Mouse (Mus musculus): ENCODE measurements around the gene Pecr. TPM values are rescaled to one million over a fixed set of nuclear protein-coding genes. Genes with fewer than 3 reads are reported as not detected.
A peak's percentile ranks its signal among the peaks of the same experiment; 100 is the strongest.
"Not testable (repeated sequence)": the region's sequence is repeated elsewhere in the genome, so short reads cannot be mapped to it uniquely, and the experiment has no call there.

Gene Pecr
- polyA plus RNA-seq, 1 experiment from 2014 or later: 28.6 TPM

DNA sequence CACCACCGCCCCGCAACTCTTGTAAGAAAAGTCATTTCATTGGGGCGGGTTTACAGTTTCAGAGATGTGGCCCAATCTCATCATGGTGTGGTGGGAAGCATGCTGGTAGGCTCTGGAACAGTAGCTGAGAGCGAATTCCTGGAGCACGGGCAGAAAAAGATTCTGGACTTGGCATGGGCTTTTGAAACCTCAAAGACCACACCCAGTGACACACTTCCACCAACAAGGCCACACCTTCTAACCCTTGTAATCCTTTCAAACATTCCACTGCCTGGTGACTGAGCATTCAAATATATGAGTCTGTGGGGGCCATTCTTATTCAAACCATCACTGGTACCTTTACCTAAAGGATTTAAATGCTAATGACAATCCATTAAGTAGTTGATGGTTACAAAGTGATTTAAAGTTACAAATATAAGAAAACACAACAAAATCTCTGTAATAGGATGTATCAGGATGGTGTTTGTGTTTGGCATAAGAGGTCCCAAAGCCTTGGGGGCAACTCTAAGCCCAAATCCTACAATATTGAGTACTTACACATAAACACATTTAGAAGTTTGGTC, 41.5 kb downstream of the Pecr start:
- H3K4me1 ChIP-seq: peaks cover 6% of the 10 kb centered on the region
- no peaks in the 10 kb centered on the region for H3K27me3 ChIP-seq (ENCODE audit: insufficient read depth, poor library complexity, severe bottlenecking)
- H3K9me3 ChIP-seq: no peaks in the 10 kb centered on the region
- no peak overlapping the region for H3K27ac ChIP-seq
- H3K36me3 ChIP-seq: no peaks in the 10 kb centered on the region
- 85% methylated on average over 5 of the region's 5 CpGs for WGBS
- no peak for DNase-seq (ENCODE audit: low spot score)
- no peak overlapping the region for H3K4me3 ChIP-seq

DNA sequence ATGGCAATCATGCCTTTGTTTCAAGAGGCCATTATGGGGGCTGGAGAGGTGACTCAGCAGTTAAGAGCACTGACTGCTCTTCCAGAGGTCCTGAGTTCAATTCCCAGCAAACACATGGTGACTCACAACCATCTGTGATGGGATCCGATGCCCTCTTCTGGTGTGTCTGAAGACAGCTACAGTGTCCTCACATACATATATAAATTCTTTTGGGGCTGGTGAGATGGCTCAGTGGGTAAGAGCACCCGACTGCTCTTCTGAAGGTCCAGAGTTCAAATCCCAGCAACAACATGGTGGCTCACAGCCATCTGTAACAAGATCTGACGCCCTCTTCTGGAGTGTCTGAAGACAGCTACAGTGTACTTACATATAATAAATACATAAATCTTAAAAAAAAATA, 45.0 kb downstream of the Pecr start:
- not testable (repeated sequence) for H3K4me1 ChIP-seq; H3K9me3 ChIP-seq; H3K27ac ChIP-seq; DNase-seq (ENCODE audit: low spot score); H3K4me3 ChIP-seq; H3K36me3 ChIP-seq
- H3K27me3 ChIP-seq (ENCODE audit: insufficient read depth, poor library complexity, severe bottlenecking): peaks cover 13% of the 10 kb centered on the region
- 72% methylated on average over 3 of the region's 3 CpGs for WGBS

DNA sequence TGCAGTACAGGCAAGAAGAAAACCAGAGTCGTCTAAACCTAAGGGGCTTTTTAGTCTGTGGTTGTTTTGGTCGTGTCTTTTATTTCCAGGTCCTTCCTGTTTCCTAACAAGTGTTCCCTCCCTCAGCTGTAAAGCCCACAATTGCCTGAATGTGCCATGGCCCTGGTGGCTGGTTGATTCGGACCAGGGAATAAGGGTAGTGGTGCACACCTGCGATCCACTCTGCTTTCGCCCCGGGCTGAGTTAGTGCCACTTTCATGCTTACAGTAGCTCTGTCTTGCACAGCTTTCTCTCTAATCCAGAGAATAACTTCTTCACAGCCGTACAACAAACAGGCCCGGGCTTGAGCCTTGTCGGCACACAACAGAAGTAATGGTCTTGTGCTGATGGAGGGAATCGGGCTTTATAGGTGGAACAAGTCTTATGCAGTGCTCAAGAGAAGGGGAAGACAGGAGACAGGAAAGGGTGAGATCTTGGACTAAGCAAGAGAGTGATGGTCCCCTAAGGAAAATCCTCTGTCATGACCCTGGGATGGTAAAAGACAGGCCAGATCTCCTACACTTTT, 46.0 kb downstream of the Pecr start:
- no peak overlapping the region for H3K4me3 ChIP-seq
- no peak overlapping the region for H3K27ac ChIP-seq
- 63% methylated on average over 10 of the region's 10 CpGs for WGBS
- no peaks in the 10 kb centered on the region for H3K9me3 ChIP-seq
- H3K36me3 ChIP-seq: no peaks in the 10 kb centered on the region
- H3K4me1 ChIP-seq: peaks cover 6% of the 10 kb centered on the region
- no peak for DNase-seq (ENCODE audit: low spot score)
- peaks cover 23% of the 10 kb centered on the region for H3K27me3 ChIP-seq (ENCODE audit: insufficient read depth, poor library complexity, severe bottlenecking)

DNA sequence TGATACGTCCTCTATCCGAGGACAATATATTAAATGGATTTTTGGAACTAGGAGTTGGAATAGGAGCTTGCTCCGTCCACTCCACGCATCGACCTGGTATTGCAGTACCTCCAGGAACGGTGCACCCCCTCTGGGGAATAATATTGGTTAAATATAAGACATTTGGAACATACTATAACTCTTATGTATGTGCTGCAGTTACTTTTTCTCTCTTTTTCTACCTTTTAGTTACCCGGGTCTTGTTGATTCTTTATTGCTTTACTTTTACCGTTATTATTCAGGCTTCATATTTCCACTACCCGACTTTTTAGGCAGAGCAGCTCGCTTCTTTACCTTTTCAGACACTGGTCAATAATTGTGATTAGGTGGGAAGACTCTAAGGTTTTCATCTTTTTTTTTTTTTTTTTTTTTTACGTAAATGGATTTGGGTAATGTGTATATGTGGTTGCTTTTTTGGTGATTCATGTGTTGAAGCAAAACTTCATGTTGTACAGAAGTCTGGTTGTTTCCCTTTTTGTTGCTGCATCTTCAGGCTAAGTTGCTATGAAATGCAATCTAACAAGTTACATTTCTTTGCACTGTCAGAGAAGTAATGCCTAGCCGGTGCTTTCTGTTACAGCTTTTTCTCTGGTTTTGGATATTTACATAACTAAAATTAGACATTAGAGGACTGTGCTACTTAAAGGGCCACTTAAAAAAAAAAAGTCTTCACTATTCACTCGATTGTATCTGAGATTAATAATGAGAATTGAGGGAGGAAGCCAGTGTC, 46.9 kb downstream of the Pecr start:
- DNase-seq (ENCODE audit: low spot score): no peak
- Histone ChIP-seq H3K4me3 (0 out of 2 replicates have a peak overlapping the region, but pooled peaks have one; percentile 18), H3K27me3 (ENCODE audit: insufficient read depth, poor library complexity, severe bottlenecking) (peaks cover 24% of the 10 kb centered on the region), H3K27ac (no peak overlapping the region), H3K9me3 (no peaks in the 10 kb centered on the region), H3K4me1 (peaks cover 6% of the 10 kb centered on the region), H3K36me3 (no peaks in the 10 kb centered on the region)
- 7% methylated on average over 13 of the region's 13 CpGs for WGBS

DNA sequence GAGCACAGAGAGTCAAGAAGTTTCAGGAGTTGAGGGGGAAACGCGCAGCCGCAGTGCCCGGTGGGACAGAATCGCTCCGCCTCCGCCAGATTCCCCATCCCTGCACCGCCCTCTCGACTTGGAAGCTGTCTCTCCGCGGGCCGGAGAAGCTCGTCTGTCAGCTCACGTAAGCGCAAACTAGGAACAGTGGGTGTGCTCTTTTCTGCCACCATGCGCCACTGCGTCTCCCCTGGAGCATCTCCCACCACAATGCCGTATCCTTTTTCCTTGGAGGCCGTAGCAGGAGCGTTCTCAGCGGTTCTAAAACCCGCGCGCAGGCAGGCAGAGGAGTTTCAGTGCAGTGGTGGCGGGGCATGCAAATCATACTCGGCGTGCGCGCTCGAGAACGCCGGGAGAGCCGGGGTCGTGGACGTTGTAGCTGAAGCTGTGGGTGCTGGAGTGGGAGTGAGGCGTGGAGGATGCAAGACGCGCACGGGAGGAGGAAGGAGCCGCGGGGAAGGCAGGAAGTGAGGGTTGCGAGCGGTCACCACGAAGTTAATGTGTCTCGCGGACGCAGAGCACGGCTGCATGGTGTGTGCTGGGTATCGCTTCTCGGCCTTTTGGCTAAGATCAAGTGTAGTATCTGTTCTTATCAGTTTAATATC, 47.6 kb downstream of the Pecr start:
- Histone ChIP-seq H3K4me3 (peak overlapping the region; percentile 69), H3K27ac (peak overlapping the region; percentile 87), H3K27me3 (ENCODE audit: insufficient read depth, poor library complexity, severe bottlenecking) (peaks cover 24% of the 10 kb centered on the region)
- under 1% methylated on average over 38 of the region's 50 CpGs for WGBS
- not testable (repeated sequence) for H3K9me3 ChIP-seq, H3K36me3 ChIP-seq, H3K4me1 ChIP-seq
- DNase-seq (ENCODE audit: low spot score): peak; percentile 88

DNA sequence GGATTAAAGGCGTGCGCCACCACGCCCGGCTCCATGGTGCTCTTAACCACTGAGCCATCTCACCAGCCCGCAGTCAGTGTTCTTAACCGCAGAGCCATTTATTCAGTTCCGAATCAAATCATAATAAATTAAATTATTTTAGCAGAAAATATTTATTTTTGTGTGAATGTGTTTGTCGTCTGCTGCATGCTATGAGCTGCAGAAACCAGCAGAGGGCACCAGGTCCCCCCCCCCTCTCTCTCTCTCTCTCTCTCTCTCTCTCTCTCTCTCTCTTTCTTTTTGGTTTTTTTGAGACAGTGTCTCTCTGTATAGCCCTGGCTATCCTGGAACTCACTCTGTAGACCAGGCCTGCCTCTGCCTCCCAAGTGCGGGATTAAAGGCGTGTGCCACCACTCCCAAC, 51.5 kb downstream of the Pecr start:
- H3K27ac ChIP-seq; H3K36me3 ChIP-seq; H3K4me3 ChIP-seq; H3K9me3 ChIP-seq; DNase-seq (ENCODE audit: low spot score); H3K4me1 ChIP-seq: not testable (repeated sequence)
- 71% methylated on average over 10 of the region's 10 CpGs for WGBS
- H3K27me3 ChIP-seq (ENCODE audit: insufficient read depth, poor library complexity, severe bottlenecking): peaks cover 24% of the 10 kb centered on the region

DNA sequence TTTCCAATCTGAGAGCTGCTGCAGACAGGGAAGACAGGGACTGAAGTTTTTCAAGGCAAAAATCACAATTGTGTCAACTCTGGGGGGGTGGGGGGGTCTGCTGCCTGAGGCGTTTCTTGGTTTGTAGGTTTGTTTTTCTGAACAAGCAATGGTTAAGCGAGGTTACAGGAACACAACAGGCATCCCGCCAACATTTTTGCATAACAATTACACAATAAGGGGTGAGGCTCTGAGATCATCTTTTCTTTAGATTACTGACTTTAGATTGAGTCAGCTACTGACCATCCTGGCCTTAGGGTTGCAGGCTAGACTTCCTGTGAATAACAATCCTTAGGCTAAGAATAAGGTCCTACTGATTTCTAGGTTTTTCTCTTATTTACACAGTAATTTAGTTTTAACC, 55.1 kb downstream of the Pecr start:
- peaks cover 23% of the 10 kb centered on the region for H3K27me3 ChIP-seq (ENCODE audit: insufficient read depth, poor library complexity, severe bottlenecking)
- H3K9me3 ChIP-seq: no peaks in the 10 kb centered on the region
- WGBS: 29% methylated on average over 3 of the region's 3 CpGs
- no peaks in the 10 kb centered on the region for H3K36me3 ChIP-seq
- H3K4me3 ChIP-seq: no peak overlapping the region
- no peak overlapping the region for H3K27ac ChIP-seq
- no peak for DNase-seq (ENCODE audit: low spot score)
- H3K4me1 ChIP-seq: no peaks in the 10 kb centered on the region

DNA sequence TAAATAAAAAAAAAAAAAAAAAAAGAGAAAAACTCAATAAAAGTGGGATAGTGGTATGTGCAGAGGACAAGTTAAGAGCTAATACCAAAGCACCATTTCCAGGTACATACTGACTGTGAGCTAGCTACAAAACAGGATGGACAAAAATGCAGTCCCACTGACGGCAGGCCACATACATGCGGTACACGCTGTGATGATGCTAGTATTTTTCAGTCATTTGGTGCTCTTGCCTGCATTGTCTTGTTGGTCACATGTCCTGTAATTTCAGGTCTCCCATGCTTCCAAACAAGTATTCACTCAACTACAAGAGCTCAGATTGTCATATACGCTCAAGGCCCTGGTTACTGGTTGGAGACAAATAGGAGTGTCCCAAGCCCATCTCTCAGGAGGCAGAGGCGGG, 56.6 kb downstream of the Pecr start:
- peaks cover 25% of the 10 kb centered on the region for H3K27me3 ChIP-seq (ENCODE audit: insufficient read depth, poor library complexity, severe bottlenecking)
- DNase-seq (ENCODE audit: low spot score): no peak
- H3K4me3 ChIP-seq: no peak overlapping the region
- no peaks in the 10 kb centered on the region for H3K36me3 ChIP-seq
- no peak overlapping the region for H3K27ac ChIP-seq
- 85% methylated on average over 5 of the region's 5 CpGs for WGBS
- H3K9me3 ChIP-seq: no peaks in the 10 kb centered on the region
- no peaks in the 10 kb centered on the region for H3K4me1 ChIP-seq

DNA sequence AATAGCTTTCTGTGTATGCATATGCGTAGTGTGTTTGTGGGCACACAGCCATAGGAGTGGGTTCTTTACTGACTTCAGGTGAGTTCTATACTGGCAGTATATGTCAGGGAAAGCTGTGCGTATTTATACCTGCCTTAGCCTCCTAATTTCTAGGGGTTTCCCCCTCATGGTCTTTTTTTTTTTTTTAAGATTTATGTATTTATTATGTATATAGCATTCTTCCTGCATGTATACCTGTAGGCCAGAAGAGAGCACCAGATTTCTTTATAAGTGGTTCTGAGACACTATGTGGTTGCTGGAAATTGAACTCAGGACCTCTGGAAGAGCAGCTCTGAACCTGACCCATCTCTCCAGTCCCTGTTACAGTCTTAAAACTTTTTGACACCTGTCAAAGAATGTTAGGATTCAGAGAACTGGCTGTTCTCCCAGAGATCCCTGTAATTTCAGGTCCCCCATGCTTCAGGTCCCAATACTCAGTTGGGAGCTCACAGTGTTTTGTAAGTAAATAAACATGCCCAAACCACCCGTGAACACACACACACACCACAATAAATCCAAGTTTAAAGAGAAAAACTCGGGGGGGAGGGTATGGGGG, 57.1 kb downstream of the Pecr start:
- Histone ChIP-seq H3K4me1 (no peaks in the 10 kb centered on the region), H3K4me3 (no peak overlapping the region), H3K27me3 (ENCODE audit: insufficient read depth, poor library complexity, severe bottlenecking) (peaks cover 25% of the 10 kb centered on the region), H3K9me3 (no peaks in the 10 kb centered on the region), H3K27ac (no peak overlapping the region), H3K36me3 (no peaks in the 10 kb centered on the region)
- 51% methylated on average over 4 of the region's 4 CpGs for WGBS
- no peak for DNase-seq (ENCODE audit: low spot score)

DNA sequence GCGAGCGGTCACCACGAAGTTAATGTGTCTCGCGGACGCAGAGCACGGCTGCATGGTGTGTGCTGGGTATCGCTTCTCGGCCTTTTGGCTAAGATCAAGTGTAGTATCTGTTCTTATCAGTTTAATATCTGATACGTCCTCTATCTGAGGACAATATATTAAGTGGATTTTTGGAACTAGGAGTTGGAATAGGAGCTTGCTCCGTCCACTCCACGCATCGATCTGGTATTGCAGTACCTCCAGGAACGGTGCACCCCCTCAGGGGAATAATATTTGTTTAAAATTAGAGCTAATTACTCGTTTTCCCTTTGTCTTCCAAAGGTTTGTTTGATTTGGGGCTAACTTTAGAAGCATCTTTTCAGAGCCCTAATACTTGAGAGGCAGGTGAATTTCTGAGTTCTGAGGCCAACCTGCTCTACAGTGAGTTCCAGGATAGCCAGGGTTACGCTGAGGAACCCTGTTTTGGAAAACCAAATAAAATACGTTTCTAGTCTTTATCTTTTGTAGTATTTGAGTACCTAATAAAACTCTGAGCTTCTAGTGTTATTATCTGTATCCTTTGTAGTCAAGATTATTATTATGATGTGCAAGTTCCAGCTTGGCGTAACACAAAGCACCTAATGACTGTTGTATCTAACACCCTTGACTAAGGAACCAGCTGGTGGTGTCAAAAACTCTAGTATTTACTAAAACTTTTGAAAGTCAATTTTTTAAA, 57.8 kb downstream of the Pecr start:
- no peaks in the 10 kb centered on the region for H3K9me3 ChIP-seq
- under 1% methylated on average over 11 of the region's 18 CpGs for WGBS
- DNase-seq (ENCODE audit: low spot score): peak; percentile 88
- peaks cover 25% of the 10 kb centered on the region for H3K27me3 ChIP-seq (ENCODE audit: insufficient read depth, poor library complexity, severe bottlenecking)
- H3K27ac ChIP-seq: no peak overlapping the region
- no peaks in the 10 kb centered on the region for H3K4me1 ChIP-seq
- H3K4me3 ChIP-seq: no peak overlapping the region
- no peaks in the 10 kb centered on the region for H3K36me3 ChIP-seq

DNA sequence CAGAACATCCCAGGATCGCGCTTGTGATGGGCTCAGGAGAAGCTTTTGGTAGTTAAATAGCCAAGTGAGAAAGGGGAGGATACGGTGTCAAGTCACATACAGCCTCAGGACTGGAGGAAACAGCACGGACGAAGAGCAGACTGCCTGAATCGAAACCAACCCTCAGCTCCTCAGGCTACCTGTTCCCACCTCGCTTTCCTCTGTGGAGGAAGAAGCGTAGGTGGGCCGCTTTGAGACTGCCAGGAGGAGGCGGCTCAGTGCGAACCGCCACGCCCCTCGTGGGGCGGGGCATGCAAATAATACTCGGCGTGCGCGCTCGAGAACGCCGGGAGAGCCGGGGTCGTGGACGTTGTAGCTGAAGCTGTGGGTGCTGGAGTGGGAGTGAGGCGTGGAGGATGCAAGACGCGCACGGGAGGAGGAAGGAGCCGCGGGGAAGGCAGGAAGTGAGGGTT, 58.4 kb downstream of the Pecr start:
- not testable (repeated sequence) for H3K4me1 ChIP-seq, H3K36me3 ChIP-seq, H3K9me3 ChIP-seq
- WGBS: under 1% methylated on average over 28 of the region's 31 CpGs
- peak overlapping the region; percentile 59 for H3K4me3 ChIP-seq
- peak; percentile 89 for DNase-seq (ENCODE audit: low spot score)
- peaks cover 25% of the 10 kb centered on the region for H3K27me3 ChIP-seq (ENCODE audit: insufficient read depth, poor library complexity, severe bottlenecking)
- peak overlapping the region; percentile 87 for H3K27ac ChIP-seq

DNA sequence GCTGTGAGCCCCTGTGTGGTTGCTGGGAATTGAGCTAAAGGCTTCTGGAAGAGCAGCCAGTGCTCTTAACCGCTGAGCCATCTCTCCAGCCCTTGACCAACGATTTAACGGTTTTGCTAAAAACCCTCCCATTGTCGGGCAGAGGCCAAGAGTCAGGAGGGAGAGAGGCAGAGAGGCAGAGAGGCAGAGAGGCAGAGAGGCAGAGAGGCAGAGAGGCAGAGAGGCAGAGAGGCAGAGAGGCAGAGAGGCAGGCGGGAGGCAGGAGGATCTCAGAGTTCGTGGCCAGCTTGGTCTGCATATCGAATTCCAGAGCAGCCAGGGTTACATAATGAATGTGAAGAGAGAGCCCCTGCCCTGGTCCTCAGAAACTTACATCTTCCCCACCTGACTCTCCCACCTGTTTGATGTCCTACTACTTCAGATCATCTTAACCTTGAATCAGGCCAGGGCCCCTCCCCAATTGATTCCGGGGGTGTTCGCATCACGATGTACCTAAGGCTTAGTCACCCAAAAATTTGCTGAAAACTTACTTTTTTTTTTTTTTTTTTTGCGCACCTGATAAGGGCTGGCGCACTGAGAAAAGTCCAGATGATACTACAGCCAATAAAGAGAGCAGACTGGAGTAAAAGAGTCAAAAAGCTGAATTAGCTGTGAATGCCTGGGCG, 58.9 kb downstream of the Pecr start:
- Histone ChIP-seq H3K36me3 (no peaks in the 10 kb centered on the region), H3K4me3 (peak overlapping the region; percentile 59), H3K27me3 (ENCODE audit: insufficient read depth, poor library complexity, severe bottlenecking) (peaks cover 25% of the 10 kb centered on the region), H3K27ac (no peak overlapping the region), H3K4me1 (no peaks in the 10 kb centered on the region), H3K9me3 (no peaks in the 10 kb centered on the region)
- WGBS: 8% methylated on average over 13 of the region's 13 CpGs
- no peak for DNase-seq (ENCODE audit: low spot score)
